Mouse (Mus musculus): Measurements from ENCODE around the gene Fasl.

Fasl gene

DNA sequence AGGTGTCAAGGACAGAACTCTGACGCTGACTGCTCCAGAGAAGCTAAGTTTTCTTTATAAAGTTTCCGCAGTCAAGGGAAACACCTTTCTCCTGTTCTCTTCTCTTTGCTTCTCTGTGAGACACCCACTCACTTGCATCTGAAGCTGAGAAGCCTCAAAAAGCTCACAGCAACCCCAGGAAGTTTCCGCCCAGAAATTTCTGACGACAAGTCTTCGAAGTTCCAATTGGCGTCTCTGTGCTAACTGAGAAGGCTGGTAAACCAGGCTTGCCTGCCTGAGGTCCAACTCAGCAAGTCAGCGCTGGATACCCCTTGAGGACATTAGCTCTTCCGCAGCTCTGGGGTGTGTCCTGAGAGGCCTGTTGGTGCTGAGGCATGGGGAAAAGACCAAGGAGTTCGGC is at the start of gene Fasl:
Gene Fasl, minus strand, starts transcription at position 157 of the 400 bp plus-strand sequence.
- DNase-seq, result no peak

DNA sequence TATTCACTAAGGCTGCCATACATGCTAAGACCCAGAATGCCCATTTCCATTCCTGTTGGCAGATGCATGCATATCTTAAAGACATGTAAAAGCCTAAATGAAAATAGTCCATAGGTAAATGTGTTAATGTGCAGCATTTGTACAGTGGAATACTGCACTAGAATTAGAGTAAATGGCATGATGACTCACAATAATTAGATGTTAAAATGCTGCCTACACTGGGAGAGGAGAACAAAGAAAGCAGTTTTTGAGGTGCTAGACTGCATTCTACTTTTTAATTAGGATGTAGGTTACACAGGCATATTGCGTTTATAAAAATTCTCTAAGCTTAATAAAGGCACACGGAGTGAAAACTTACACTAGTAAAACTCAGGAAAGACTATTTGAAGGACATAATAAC is 38.4 kb upstream of the Fasl start:
- DNase-seq, result no peak

DNA sequence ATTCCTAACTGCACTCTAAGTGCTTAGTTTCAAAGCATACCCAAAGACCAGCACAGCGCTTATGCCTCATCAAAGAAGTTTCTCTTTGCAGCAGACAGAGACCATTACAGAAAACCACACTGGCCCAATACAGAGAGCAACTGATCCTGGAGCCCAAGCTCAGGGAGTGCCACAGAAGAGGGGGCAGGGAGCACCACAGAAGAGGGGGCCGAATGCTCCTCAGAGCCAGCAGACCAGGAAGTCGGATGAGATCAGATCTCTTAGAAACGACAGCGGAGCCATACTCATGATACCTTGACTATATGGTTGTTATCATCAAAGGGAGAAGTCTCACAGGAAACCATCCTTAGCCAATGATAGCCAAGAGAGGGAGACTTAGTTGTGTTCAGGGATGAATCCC is 21.1 kb upstream of the Fasl start:
- no peak for DNase-seq

DNA sequence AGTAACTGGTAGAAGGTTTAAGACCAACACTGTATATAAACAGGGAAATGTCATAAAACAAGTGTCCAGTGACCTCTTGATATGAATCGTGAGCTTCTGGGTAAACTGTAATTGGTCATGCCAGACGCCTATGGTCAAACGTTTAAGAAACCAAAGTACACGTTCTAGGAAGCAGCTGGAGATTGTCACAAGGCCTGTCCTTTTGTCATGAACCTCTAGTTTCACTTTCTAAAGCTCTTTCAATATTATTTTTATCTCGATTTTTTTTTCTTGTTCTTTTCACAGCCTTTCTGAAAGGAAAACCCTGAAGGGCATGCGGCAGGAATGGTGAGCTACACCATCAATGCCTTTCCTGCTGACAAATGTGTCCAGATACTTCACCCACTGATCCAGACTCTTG is 20.7 kb upstream of the Fasl start:
- no peak for DNase-seq

DNA sequence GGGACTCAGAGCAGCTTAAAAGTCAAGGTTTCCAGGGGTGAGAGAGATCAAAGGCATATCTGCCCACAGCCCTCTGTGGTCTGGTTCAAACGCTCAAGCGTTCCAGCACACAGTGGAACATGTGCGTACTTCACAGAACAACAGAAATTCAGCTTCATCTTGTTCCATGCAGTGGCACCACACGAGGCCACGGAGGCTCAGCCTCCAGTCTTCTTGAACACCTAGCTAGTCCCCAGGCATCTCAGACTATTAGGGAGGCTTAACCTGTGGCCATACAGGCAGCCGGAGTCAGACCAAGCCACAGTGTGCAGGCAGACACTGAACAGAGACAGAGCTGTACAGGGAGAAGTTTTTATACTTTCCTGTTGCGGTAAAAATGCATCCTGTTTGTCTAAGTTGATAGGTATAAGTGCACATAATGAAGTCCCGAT is 16.3 kb upstream of the Fasl start:
- DNase-seq, result no peak

DNA sequence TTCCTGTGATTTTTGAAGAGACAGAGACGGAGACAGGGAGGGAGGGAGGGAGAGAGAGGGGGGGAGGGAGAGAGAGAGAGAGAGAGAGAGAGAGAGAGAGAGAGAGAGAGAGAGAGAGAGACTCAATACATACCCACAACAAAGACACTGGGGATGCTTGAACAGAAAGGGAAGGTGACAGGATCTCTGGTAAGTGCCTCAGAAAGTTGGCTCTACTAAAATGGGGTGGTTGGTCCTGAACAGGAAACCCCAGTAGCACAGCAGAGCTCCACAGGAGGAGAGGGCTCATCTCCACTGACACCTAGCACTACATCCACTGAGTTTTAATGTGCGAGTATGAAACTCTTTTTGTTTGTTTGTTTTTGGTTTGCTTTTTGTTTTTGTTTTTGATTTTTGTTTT is 13.0 kb upstream of the Fasl start:
- no peak for DNase-seq

DNA sequence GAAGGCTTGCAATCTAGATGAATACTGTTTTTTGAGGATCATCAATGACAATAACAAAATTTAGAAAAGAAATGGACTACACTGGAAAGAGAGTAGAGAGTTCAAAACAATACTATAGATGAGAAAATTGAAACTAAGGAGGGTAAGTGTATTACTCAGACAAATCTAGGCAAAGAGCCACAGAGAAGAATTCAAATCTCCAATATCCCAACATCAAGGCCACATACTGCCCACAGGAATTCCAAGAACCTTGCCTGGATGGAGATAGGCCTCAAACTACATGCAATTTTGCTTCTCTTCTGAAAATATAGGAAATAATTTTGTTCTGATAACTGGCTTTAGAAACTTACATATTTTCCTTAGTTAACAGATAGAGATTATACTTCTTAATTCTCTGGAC is 12.0 kb upstream of the Fasl start:
- DNase-seq, result no peak

DNA sequence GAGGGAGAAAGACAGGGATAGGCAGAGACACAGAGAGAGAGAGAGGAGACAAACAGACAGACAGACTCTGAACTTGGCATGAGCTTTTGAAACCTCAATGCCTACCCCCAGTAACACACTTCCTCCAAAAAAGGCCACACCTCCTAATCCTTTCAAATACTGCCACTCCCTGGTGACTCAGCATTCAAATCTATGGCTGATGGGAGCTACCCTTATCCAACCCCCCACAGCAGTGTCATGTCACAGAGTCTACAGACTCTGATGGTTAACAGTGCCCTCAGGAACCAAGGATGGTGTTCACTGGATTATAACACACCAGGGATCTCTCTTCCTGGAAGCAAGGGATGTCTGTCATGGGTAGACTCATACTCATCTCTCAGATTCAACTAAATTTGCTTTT is 11.5 kb upstream of the Fasl start:
- no peak for DNase-seq

DNA sequence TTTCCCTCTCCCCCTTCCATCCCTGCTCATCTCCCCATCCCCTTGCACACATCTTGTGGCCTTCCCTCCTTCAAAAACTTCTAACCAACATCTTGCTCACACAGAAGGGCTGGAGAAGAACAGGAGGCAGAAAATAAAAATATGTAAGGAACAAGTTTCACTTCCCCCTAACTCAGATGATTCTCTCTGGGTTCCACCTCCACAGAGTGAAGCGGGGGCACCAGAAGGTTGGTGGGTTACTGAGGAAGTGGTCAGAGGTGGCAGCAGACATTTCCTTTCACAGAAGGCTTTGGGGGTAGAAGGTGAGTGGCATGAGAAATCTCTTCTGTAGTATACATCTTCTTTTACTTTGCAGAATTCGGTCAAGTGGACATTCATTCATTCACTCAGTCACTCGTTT is 10.6 kb upstream of the Fasl start:
- DNase-seq, result no peak

DNA sequence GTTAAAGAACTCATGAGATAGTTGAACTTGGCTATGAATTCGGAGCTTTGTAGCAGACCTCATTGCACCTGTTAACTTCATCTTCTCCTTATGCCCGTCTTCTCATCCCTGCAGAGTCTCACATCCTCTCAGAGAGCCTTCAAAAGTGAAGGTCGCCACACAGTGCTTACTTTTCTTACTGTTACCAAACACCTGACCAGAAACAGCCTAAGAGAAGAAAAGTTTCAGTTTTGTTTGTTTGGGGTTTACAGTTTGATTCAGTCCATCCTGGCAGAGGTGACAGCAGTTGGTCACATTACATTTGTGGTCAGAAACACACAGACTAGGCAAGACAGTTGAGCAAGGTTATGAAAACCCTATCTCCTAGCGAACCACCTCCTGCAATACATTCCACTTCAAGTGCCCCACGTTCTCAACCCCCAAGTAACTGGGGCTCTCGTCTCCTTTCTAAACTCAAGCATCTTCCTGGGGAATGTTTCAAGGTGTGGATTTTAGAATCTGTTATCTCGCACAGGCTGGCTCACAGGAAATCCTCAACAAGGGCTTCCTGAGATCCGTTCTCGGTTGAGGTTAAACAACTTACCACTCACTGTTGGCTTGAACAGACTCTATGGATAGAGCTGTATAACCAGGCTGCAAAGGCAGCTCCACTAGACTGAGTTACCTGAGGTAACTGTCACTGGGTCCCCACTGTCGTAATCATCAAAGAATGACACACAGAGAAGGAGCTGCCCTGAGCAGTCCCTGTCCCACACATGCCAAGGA is 6.3 kb upstream of the Fasl start:
- DNase-seq, result no peak

DNA sequence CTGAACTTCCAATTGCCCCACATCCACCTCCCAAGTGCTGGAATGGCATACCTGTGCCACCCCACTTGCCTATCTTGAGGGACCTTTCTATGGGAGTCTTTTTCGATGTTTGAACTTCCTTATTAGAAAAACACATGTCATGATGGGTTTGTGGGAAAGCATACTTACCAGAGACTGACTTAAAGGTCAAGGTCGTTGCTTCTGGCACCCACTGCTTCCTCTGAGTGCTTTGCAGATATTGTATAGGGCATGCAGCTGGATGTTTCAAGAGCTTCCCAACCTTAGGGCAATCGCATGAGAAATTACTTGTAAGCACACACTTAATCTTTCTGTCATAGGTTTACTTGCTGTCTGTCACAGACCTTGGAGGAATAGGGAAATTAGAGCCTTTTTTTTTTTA is 5.0 kb upstream of the Fasl start:
- DNase-seq, result no peak

DNA sequence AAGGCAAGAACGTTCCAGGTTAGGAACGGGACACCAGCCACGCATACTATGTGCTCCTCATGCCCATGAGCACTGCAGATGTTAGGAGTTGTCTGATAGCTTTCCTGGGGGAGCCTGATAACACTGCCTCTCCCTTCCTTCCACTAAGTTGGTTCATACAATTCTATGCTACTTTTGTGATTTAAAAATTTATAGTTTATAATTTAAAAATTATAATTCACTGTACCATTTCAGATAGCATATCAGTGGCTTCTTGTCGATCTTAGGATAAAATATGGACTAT is 4.3 kb upstream of the Fasl start:
- DNase-seq, result no peak

DNA sequence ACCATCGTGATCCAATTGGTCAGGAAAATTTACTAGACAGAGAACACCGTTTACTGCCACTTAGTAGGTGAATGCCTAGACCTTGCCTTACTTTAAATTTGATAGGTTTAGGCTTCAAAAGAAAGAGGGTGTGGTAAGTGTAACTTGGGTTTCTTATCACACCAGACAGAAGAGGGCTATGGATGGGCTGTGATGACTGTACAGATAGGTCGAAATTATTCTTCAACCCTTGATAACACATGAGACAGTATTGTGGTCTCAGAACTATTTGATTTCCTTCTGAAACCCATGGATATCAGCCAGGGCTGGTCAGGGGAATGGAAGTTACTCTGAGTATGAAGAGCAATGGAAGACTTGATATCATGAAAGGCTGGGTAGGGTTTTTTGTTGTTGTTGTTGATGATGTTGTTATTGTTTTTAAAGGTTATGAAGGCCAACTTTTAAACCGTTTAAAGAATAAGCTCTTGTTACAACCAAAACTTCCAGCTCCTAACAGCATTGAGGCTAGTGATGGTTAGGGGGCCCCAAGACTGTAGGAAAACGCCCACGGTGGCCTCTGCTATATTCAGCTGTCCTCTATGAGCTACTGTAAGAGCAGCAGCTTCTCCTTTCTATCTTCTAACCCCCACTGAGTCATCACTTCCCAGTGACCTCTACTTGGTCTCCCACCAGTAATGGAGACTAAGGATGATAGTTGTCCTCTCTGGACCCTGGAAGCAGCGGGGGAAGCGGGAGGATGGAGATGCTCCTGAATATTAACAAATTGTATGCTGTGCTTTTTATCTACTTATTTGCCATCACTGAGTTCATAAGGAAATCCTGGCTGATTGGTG is 3.8 kb upstream of the Fasl start:
- no peak for DNase-seq

DNA sequence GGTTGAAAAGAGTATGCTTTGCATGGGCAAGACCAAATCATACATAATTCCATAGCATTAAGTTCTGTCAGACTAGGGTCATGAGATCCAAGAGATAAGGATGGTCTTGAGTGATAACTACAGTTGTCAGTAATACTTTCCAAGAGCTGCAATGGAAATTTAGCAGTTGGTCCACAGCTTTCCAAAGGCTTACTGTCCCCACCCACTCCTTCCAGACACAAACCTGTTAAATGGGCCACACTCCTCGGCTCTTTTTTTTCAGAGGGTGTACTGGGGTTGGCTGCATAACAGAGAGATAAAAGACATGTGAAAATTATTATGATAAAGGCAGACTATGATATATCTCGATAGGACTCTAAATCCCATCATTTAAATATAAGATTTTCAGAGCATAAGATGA is 5.6 kb downstream of the Fasl start:
- no peak for DNase-seq

DNA sequence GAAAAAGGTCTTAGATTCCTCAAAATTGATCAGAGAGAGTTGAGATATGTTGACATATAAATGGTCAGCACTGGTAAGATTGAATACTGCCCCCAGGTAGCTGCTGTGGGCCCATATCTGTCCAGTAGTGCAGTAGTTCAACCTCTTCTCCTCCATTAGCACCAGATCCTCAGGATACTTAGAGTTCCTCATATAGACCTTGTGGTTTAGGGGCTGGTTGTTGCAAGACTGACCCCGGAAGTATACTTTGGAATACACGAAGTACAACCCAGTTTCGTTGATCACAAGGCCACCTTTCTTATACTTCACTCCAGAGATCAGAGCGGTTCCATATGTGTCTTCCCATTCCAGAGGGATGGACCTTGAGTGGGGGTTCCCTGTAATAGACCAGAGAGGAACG is 6.7 kb downstream of the Fasl start:
- no peak for DNase-seq

DNA sequence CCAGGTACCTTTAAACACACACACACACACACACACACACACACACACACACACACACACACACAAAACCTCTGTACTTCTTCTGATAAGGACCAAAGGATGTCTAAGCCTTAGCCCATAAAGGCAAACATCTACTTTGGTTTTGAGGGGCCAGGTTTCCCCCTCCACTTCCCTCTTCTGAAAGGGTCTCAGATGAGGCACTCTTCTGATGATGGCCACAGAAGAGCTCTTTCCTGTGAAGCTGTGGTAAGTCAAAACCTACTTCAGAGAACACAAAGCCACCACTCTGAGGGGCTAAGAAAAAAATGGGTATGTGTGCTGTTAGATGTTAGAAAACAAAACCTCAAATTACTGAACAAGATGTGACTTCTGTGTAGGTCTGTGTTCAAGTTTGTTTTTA is 9.2 kb downstream of the Fasl start:
- DNase-seq, result no peak

DNA sequence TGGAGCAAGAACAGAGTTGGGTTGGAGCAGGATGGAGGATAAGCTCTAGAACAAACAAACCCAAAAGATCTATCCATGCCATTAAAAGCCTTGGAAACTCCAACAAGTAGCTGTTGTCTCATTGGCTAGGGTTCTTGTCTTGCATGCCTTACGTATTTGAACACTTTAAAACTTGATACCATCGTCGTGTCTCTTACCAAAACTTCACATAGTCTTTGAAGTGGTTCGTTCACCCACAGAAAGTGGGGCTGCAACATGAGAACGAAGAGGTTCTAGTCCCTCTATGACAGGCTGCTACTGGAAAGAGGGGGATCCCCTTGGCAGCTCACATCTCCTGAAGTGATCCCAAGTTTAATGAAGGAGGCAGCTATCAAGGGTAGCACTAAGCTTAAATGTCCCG is 13.1 kb downstream of the Fasl start:
- DNase-seq, result no peak

DNA sequence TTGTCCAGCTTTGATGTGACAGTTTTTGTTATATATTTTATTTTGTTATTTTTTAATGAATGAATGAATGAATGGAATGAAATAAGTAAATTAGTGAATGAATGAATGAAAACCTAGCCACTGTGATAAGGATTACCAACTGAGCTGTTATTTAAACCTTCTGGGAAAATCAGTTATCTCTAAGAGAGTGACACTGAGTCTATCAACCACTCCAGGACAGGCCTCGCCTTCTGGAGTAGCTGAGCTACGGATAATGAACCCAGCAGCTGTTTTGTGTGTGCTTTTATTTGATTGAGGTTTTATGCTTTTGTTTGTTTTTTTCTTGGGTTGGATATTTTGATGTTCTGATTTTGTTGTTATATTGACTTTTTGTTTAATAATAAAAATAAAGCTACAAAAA is 17.0 kb downstream of the Fasl start:
- no peak for DNase-seq

DNA sequence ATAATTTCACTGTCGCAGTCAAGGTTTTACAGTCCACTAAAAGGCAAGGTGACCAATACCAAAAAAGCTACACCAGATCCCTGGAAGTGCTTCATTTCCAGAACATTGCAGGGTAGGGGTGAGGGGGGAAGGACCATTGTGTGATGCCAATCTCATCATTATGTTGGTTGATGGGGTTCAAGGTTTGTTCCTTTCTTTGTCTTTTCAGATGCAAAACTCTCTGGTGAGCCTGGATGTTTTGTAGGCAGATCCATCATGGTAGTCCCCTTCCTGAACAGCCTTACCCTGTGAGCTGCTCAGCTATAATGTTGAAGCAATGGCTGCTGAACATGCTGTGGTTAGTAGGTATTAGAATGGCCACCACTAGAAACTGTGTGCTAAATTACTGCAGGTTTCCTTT is 19.0 kb downstream of the Fasl start:
- DNase-seq, result no peak

DNA sequence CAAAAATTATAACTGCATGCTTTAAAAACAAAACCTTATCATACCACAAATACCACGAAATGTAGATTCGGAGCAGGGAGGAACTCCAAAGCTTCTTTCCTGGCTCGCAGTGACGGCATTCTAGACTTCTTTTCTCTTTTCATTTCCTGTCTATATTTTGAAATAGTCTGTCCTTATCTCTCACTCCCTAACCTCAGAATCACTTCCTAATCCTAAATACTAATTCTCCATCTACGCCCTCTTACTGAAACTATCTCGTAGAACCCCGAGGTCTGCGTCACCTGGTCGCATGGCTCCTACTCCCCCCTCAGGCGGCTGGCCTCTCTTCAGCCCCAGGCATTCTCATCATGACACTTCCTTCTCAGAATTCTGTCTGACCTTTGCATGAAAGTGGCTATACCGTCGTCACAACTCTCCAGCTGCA is 21.2 kb downstream of the Fasl start:
- DNase-seq, result no peak

DNA sequence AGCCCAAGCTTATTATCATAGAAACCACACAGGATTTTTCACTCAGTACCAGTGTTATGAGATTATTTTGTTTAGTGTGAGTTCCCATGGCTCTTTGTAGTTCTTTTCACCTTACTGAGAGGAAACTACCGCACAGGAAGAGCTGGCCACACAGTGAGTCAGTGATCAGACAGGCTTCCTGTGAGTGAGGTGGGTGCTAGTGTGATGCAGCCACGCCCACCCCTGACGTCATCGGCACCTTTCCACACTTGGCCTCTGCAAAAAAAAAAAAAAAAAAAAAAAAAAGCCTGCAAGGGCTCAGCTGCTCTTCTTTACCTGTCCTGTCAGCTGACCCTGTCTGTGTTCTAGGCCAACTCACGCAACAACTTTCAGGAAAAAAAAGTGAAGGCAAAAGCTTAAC is 21.6 kb downstream of the Fasl start:
- no peak for DNase-seq

DNA sequence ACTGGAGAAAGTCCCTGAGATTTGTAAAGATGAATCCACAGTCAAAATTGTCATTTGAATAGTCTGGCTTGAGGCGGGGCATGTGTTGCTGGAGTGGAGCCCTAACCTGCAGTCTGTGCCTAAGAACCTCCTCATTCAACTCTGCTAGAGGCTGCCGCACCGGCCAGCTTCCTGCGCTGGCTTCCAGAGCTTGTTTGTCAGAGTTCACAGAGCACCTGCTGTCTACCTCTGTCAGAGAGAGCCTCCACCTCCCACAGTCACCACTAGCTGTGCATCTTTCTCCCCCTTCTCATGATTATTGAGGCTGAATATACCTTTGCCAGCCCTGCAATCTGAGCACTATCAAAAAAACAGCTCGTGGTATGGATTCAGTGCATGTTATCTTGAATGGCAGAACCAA is 22.4 kb downstream of the Fasl start:
- DNase-seq, result no peak

DNA sequence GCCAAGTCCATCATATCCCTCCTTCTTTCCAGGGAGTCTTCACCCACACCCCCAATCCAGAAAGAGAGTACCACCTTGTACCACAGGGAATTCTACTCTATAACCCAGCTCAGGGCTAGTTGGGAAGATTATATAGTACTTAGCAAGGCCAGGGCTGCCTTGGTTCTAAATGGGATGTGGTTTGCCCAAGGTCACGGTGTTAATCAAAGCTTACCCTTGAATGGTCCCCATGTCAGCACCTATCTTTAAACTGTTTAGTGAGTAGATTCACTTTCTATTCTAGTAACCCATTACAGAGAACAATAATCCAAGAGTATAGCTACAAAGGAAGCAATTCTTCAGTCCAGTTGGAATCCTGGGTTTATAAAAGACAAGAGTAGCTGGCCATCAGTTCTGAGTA is 23.3 kb downstream of the Fasl start:
- no peak for DNase-seq

DNA sequence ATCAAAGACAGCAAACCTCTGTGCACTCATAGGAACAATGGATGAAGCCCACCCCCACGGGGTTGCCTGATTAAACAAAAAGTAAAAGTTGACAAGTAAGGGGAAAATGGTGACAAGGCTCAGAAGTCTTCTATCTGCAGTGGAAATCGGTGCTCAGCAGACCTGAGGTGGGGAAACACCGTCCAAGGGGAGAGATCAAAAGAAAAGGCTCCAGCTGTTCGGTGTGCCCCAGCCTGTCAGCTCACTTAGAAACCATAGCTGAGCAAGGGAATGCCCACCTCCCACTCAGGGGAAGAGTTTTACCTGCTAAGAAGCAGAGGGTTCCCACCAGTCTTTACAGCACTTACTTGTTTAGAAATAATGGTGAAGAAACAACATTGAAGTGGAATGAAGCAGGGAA is 26.7 kb downstream of the Fasl start:
- no peak for DNase-seq

DNA sequence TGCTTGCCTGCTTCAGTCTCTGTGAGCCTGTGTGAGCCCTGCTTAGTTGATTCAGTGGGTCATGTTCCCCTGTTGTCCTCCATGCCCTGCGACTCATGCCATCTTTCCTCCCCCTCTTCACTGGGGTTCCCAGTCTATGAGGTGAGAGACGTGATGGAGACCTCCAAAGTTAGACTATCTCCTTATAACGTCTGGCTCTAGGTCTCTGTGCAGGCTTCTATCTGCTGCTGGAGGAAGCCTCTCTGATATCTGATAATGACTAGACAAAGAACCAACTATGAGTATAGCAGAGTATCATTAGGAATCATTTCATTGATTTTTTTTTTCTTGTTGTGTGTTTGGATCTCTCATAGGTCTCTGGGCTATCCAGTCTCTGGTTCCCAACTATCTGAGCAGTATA is 31.7 kb downstream of the Fasl start:
- no peak for DNase-seq

Measured in cerebellum, adult 9-11 months (tissue).